Mouse (Mus musculus): Measurements from ENCODE around the gene Ngef. TPM values are rescaled to one million over a fixed set of nuclear protein-coding genes. Genes with fewer than 3 reads are reported as not detected.

Ngef gene
- total and polyA plus RNA-seq, 3 experiments: 0.23 to 0.70 (median 0.32) TPM

- TF ChIP-seq POLR2A (IDR thresholded peaks at IDR 0.05; ENCODE audit: insufficient read depth, low read depth, low read length) (no peak), EP300 (IDR thresholded peaks at IDR 0.05; ENCODE audit: insufficient read depth, low read depth, low read length) (no peak), CTCF (IDR thresholded peaks at IDR 0.05) (no peak)
- H3K27ac ChIP-seq: no peak overlapping the region
- H3K27me3 ChIP-seq (ENCODE audit: control insufficient read depth, insufficient read depth, low read length): no peaks in the 10 kb centered on the region
These were observed 5.3 kb upstream of the Ngef start for GRCm38 (mm10) chr1:87578965-87579364.

DNA sequence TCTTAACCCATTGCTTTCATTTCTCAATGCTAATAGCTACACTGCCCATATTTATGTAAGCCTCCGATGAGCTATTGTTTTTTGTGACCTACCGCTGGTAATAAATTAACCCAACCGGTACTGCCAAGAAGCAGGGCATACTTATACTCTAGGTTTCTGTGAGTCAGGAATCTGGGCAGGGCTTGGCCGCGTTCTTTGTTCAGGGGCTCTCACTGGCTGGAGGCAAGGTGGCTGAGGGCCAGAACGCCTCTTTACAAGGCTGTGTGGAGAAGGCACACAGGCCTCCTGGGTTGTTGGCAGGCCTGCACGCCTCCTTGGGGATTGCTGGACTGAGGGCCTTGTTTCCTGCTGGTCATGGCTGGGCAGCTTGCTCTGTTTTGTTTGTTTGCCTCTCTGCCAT is 1.1 kb upstream of the Ngef start:
- no peaks in the 10 kb centered on the region for H3K79me2 ChIP-seq (replicated peaks; ENCODE audit: control insufficient read depth, insufficient read depth, low read length)
- TF ChIP-seq CTCF (IDR thresholded peaks at IDR 0.05) (no peak), POLR2A (IDR thresholded peaks at IDR 0.05; ENCODE audit: insufficient read depth, low read depth, low read length) (no peak), EP300 (IDR thresholded peaks at IDR 0.05; ENCODE audit: insufficient read depth, low read depth, low read length) (no peak)
- no peaks in the 10 kb centered on the region for H3K36me3 ChIP-seq (ENCODE audit: control insufficient read depth, insufficient read depth, low read length)
- DNase-seq: peak in 1 of 2 experiments; percentile 61
- H3K27ac ChIP-seq: no peak overlapping the region
- H3K4me3 ChIP-seq: no peak overlapping the region
- no peaks in the 10 kb centered on the region for H3K4me1 ChIP-seq (ENCODE audit: control insufficient read depth, insufficient read depth, low read length)
- H3K9ac ChIP-seq (ENCODE audit: low read depth, low read length): no peak overlapping the region
- no peaks in the 10 kb centered on the region for H3K27me3 ChIP-seq (ENCODE audit: control insufficient read depth, insufficient read depth, low read length)
- intact Hi-C loops (cut with DNase I): no loop called here
- 39% methylated on average over 7 of the region's 7 CpGs for WGBS

More at GRCm38 (mm10) chr1:87578965-87579364, 5.3 kb upstream of the Ngef start:
- DNase-seq: no peak
- H3K9ac ChIP-seq (ENCODE audit: low read depth, low read length): no peak overlapping the region
- no peak overlapping the region for H3K4me3 ChIP-seq
- no peaks in the 10 kb centered on the region for H3K79me2 ChIP-seq (replicated peaks; ENCODE audit: control insufficient read depth, insufficient read depth, low read length)
- no peaks in the 10 kb centered on the region for H3K36me3 ChIP-seq (ENCODE audit: control insufficient read depth, insufficient read depth, low read length)
- H3K4me1 ChIP-seq (ENCODE audit: control insufficient read depth, insufficient read depth, low read length): no peaks in the 10 kb centered on the region
- intact Hi-C loops (cut with DNase I): no loop called here
- 92% methylated on average over 6 of the region's 6 CpGs for WGBS

- H3K4me3 ChIP-seq: no peak overlapping the region
- H3K79me2 ChIP-seq (replicated peaks; ENCODE audit: control insufficient read depth, insufficient read depth, low read length): no peaks in the 10 kb centered on the region
- H3K27ac ChIP-seq: no peak overlapping the region
- H3K9ac ChIP-seq (ENCODE audit: low read depth, low read length): no peak overlapping the region
- H3K27me3 ChIP-seq (ENCODE audit: control insufficient read depth, insufficient read depth, low read length): no peaks in the 10 kb centered on the region
- 73% methylated on average over 6 of the region's 6 CpGs for WGBS
- no peak for DNase-seq
- intact Hi-C loops (cut with DNase I): no loop called here
- TF ChIP-seq CTCF (IDR thresholded peaks at IDR 0.05) (no peak), EP300 (IDR thresholded peaks at IDR 0.05; ENCODE audit: insufficient read depth, low read depth, low read length) (no peak), POLR2A (IDR thresholded peaks at IDR 0.05; ENCODE audit: insufficient read depth, low read depth, low read length) (no peak)
- no peaks in the 10 kb centered on the region for H3K36me3 ChIP-seq (ENCODE audit: control insufficient read depth, insufficient read depth, low read length)
- H3K4me1 ChIP-seq (ENCODE audit: control insufficient read depth, insufficient read depth, low read length): no peaks in the 10 kb centered on the region
These were observed 683 bp upstream of the Ngef start for GRCm38 (mm10) chr1:87574353-87574752.

- no peak for DNase-seq
- Histone ChIP-seq H3K4me1 (ENCODE audit: control insufficient read depth, insufficient read depth, low read length) (no peaks in the 10 kb centered on the region), H3K27ac (no peak overlapping the region), H3K4me3 (no peak overlapping the region), H3K36me3 (ENCODE audit: control insufficient read depth, insufficient read depth, low read length) (no peaks in the 10 kb centered on the region), H3K79me2 (replicated peaks; ENCODE audit: control insufficient read depth, insufficient read depth, low read length) (no peaks in the 10 kb centered on the region), H3K27me3 (ENCODE audit: control insufficient read depth, insufficient read depth, low read length) (no peaks in the 10 kb centered on the region), H3K9ac (ENCODE audit: low read depth, low read length) (no peak overlapping the region)
- intact Hi-C loops (cut with DNase I): no loop called here
- TF ChIP-seq CTCF (IDR thresholded peaks at IDR 0.05): no peak
- TF ChIP-seq POLR2A (IDR thresholded peaks at IDR 0.05; ENCODE audit: insufficient read depth, low read depth, low read length): no peak
- TF ChIP-seq EP300 (IDR thresholded peaks at IDR 0.05; ENCODE audit: insufficient read depth, low read depth, low read length): no peak
- 53% methylated on average over 5 of the region's 5 CpGs for WGBS
These were observed 409 bp downstream of the Ngef start for GRCm38 (mm10) chr1:87573261-87573660.

DNA sequence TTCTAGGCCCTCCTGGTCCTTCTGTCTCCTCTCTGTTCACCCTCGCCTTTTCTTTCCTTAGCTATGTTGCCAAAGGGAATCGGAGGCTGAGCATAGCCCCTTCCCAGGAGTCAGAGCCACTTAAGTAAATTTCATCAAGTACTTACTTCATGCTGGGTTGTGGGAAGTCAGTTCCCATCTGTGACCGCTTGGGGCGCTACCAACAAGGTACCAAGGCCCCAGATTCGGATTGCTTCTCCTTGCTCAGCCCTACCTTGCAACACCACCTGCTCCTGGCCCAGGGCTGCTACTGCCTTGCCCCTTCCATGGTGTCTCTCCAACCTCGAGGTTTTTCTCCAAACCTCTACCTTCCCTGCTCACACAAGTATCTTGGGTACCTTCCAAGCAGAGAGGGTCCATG is 5.3 kb downstream of the Ngef start:
- H3K9ac ChIP-seq (ENCODE audit: low read depth, low read length): no peak overlapping the region
- H3K27me3 ChIP-seq (ENCODE audit: control insufficient read depth, insufficient read depth, low read length): no peaks in the 10 kb centered on the region
- intact Hi-C loops (cut with DNase I): no loop called here
- H3K4me3 ChIP-seq: no peak overlapping the region
- TF ChIP-seq CTCF (IDR thresholded peaks at IDR 0.05) (peak; percentile 63), EP300 (IDR thresholded peaks at IDR 0.05; ENCODE audit: insufficient read depth, low read depth, low read length) (no peak), POLR2A (IDR thresholded peaks at IDR 0.05; ENCODE audit: insufficient read depth, low read depth, low read length) (no peak)
- no peaks in the 10 kb centered on the region for H3K36me3 ChIP-seq (ENCODE audit: control insufficient read depth, insufficient read depth, low read length)
- no peaks in the 10 kb centered on the region for H3K79me2 ChIP-seq (replicated peaks; ENCODE audit: control insufficient read depth, insufficient read depth, low read length)
- 43% methylated on average over 6 of the region's 6 CpGs for WGBS
- DNase-seq: no peak
- no peaks in the 10 kb centered on the region for H3K4me1 ChIP-seq (ENCODE audit: control insufficient read depth, insufficient read depth, low read length)
- no peak overlapping the region for H3K27ac ChIP-seq

DNA sequence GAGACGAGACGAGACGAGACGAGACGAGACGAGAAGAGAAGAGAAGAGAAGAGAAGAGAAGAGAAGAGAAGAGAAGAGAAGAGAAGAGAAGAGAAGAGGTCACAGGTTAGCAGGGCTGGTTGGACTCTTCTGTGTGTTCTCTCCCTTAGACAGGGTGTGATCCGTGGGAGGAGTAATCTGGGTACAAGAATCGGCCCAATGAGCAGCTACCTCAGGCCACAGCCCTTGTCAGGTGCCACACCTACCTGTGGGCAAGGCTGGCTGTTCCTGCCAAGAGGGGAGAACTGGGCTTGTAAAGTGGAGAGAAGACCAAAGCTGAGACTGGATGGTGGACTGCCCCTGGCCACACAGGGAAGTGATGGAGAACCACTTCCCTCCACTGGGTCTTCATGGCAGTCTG is 7.9 kb downstream of the Ngef start:
- Histone ChIP-seq H3K27ac (no peak overlapping the region), H3K9ac (ENCODE audit: low read depth, low read length) (no peak overlapping the region), H3K4me3 (no peak overlapping the region), H3K27me3 (ENCODE audit: control insufficient read depth, insufficient read depth, low read length) (no peaks in the 10 kb centered on the region), H3K4me1 (ENCODE audit: control insufficient read depth, insufficient read depth, low read length) (no peaks in the 10 kb centered on the region), H3K36me3 (ENCODE audit: control insufficient read depth, insufficient read depth, low read length) (no peaks in the 10 kb centered on the region), H3K79me2 (replicated peaks; ENCODE audit: control insufficient read depth, insufficient read depth, low read length) (no peaks in the 10 kb centered on the region)
- 82% methylated on average over 8 of the region's 8 CpGs for WGBS
- no peak for DNase-seq
- TF ChIP-seq CTCF (IDR thresholded peaks at IDR 0.05) (no peak), POLR2A (IDR thresholded peaks at IDR 0.05; ENCODE audit: insufficient read depth, low read depth, low read length) (no peak), EP300 (IDR thresholded peaks at IDR 0.05; ENCODE audit: insufficient read depth, low read depth, low read length) (no peak)
- intact Hi-C loops (cut with DNase I): no loop called here

Data from heart, adult 2 months (tissue).